ENCODE assay signal across 8 mouse cellular contexts in genomic region chrX:155262235-155262914, GRCm38 (mm10). TPM values are rescaled to one million over a fixed set of nuclear protein-coding genes. Genes with fewer than 3 reads are reported as not detected.
DNase-seq lines count a peak whose midpoint lies in the region; ATAC-seq and TF ChIP-seq lines count a peak whose summit lies in the region.

TSS of gene Acot9 (plus strand) at chrX:155262443.

- peak within 1 kb of the TSS; percentile 47 for H3K9ac ChIP-seq in embryonic facial prominence, embryonic 15.5 days
- peak within 1 kb of the TSS; percentile 61 for H3K9ac ChIP-seq in limb, embryonic 14.5 days (ENCODE audit: low read depth, low read length, severe bottlenecking)
- peak within 1 kb of the TSS; percentile 68 for H3K9ac ChIP-seq in midbrain, postnatal 0 days (replicated peaks; ENCODE audit: low read length, poor library complexity, severe bottlenecking)

- H3K27ac ChIP-seq in bone marrow, adult 2 months (ENCODE audit: control insufficient read depth, insufficient read depth, low read depth, low read length, poor library complexity) = peak within 1 kb of the TSS; percentile 94
- peak within 1 kb of the TSS; percentile 82 for H3K27ac ChIP-seq in embryonic facial prominence, embryonic 15.5 days (replicated peaks)
- peak within 1 kb of the TSS; percentile 58 for H3K27ac ChIP-seq in limb, embryonic 14.5 days (replicated peaks; ENCODE audit: low read depth, low read length)
- peak within 1 kb of the TSS; percentile 62 for H3K27ac ChIP-seq in midbrain, postnatal 0 days (ENCODE audit: low read depth, low read length)

- no peaks in the 10 kb centered on the region; the same call in 1 of the 2 replicates for H3K4me1 ChIP-seq in bone marrow, adult 2 months (ENCODE audit: control insufficient read depth, insufficient read depth, low read length)
- no peaks in the 10 kb centered on the region for H3K4me1 ChIP-seq in embryonic facial prominence, embryonic 15.5 days
- no peaks in the 10 kb centered on the region for H3K4me1 ChIP-seq in limb, embryonic 14.5 days (ENCODE audit: control insufficient read depth, insufficient read depth, low read length)
- no peaks in the 10 kb centered on the region for H3K4me1 ChIP-seq in midbrain, postnatal 0 days (ENCODE audit: insufficient read depth, low read length)

- TF ChIP-seq POLR2A in bone marrow, adult 2 months (IDR thresholded peaks at IDR 0.05; ENCODE audit: borderline replicate concordance, control insufficient read depth, low read depth, low read length) = peak; percentile 84; the same call in 1 of the 2 replicates
- peak; percentile 79; the same call in 1 of the 2 replicates for TF ChIP-seq POLR2A in limb, embryonic 14.5 days (IDR thresholded peaks at IDR 0.05; ENCODE audit: borderline replicate concordance, extremely low read depth, insufficient read depth, insufficient read length)

- WGBS in bone marrow, adult 2 months = 15% methylated on average over 37 of the region's 37 CpGs
- 18% methylated on average over 37 of the region's 37 CpGs for WGBS in embryonic facial prominence, embryonic 15.5 days
- WGBS in limb, embryonic 14.5 days = 25% methylated on average over 32 of the region's 37 CpGs
- WGBS in midbrain, postnatal 0 days = 25% methylated on average over 37 of the region's 37 CpGs

- peak; percentile 41; the same call in 1 of the 2 replicates for TF ChIP-seq CTCF in bone marrow, adult 2 months (IDR thresholded peaks at IDR 0.05; ENCODE audit: control insufficient read depth, insufficient read depth, low read length)
- peak; percentile 67 for TF ChIP-seq CTCF in midbrain, postnatal 0 days (IDR thresholded peaks at IDR 0.05)

- H3K4me3 ChIP-seq in bone marrow, adult 2 months (replicated peaks; ENCODE audit: control insufficient read depth, low read depth, low read length) = peak within 1 kb of the TSS; percentile 96
- peak within 1 kb of the TSS; percentile 57 for H3K4me3 ChIP-seq in embryonic facial prominence, embryonic 15.5 days (replicated peaks)
- H3K4me3 ChIP-seq in limb, embryonic 14.5 days (replicated peaks; ENCODE audit: low read length) = peak within 1 kb of the TSS; percentile 50
- H3K4me3 ChIP-seq in midbrain, postnatal 0 days (ENCODE audit: low read depth, low read length) = peak within 1 kb of the TSS; percentile 51

- no peaks in the 10 kb centered on the region for H3K9me3 ChIP-seq in embryonic facial prominence, embryonic 15.5 days (replicated peaks)
- no peaks in the 10 kb centered on the region for H3K9me3 ChIP-seq in limb, embryonic 14.5 days (ENCODE audit: control insufficient read depth, low read length)
- no peaks in the 10 kb centered on the region for H3K9me3 ChIP-seq in midbrain, postnatal 0 days (ENCODE audit: low read length)

- ATAC-seq in embryonic facial prominence, embryonic 15.5 days (ENCODE audit: insufficient number of reproducible peaks, low FRiP score, low TSS enrichment, low read depth) = peak; percentile 97
- ATAC-seq in limb, embryonic 14.5 days (ENCODE audit: low FRiP score, low read depth) = peak; percentile 99
- peak; percentile 99 for ATAC-seq in midbrain, postnatal 0 days (ENCODE audit: low FRiP score)

- no peaks in the 10 kb centered on the region for H3K36me3 ChIP-seq in embryonic facial prominence, embryonic 15.5 days
- H3K36me3 ChIP-seq in limb, embryonic 14.5 days (ENCODE audit: control insufficient read depth, insufficient read depth, low read length) = no peaks in the 10 kb centered on the region
- no peaks in the 10 kb centered on the region for H3K36me3 ChIP-seq in midbrain, postnatal 0 days (ENCODE audit: insufficient read depth, low read length)

- H3K27me3 ChIP-seq in embryonic facial prominence, embryonic 15.5 days = no peaks in the 10 kb centered on the region
- no peaks in the 10 kb centered on the region for H3K27me3 ChIP-seq in limb, embryonic 14.5 days (ENCODE audit: control insufficient read depth, insufficient read depth, low read length)
- no peaks in the 10 kb centered on the region for H3K27me3 ChIP-seq in midbrain, postnatal 0 days (ENCODE audit: insufficient read depth, low read length)

- peak; percentile 94 for DNase-seq in 416B (ENCODE audit: low read depth)
- peak; percentile 88 for DNase-seq in heart, adult 8-10 months (ENCODE audit: low spot score)
- peak; percentile 95 for DNase-seq in kidney, adult 9 months
- peak; percentile 89 for DNase-seq in limb, embryonic 14.5 days (ENCODE audit: low spot score)
- DNase-seq in midbrain, postnatal 0 days (ENCODE audit: low spot score) = peak; percentile 90
- DNase-seq in spleen, postnatal 14 days (ENCODE audit: low spot score in 2 of 2) = peak; percentile 71 to 80

- H3K4me2 ChIP-seq in embryonic facial prominence, embryonic 15.5 days (replicated peaks) = peak within 1 kb of the TSS; percentile 43
- peak within 1 kb of the TSS; percentile 47 for H3K4me2 ChIP-seq in limb, embryonic 14.5 days (replicated peaks; ENCODE audit: low read depth, low read length, severe bottlenecking)
- H3K4me2 ChIP-seq in midbrain, postnatal 0 days (ENCODE audit: low read depth, low read length, poor library complexity, severe bottlenecking) = peak within 1 kb of the TSS; percentile 46

RNA-seq across cellular contexts. Expression of gene Acot9, which starts in this region (rescaled TPM):
- polyA plus RNA-seq in bone marrow, adult 2 months (2011; ENCODE audit: insufficient read depth, insufficient read length, low replicate concordance, missing spikeins) = 9.3 and 32.8 TPM in 2 replicates
- polyA plus RNA-seq in embryonic facial prominence, embryonic 15.5 days (2015; fragmentation: Nextera tagmentation; extraction: Ambion mirVana) = 44.5 and 52.3 TPM in 2 replicates
- 10 to 100 TPM; 21.6 to 26.9 (median 24.6) TPM for total RNA-seq in heart, adult 8-10 months (2022)
- 24.1 and 26.5 TPM in 2 replicates for polyA plus RNA-seq in limb, embryonic 14.5 days (2012; rRNA removed)
- polyA plus RNA-seq in limb, embryonic 14.5 days (2014; fragmentation: Nextera tagmentation; extraction: Ambion mirVana) = 53.0 and 55.0 TPM in 2 replicates
- 30.8 and 34.4 TPM in 2 replicates for total RNA-seq in midbrain, postnatal 0 days (2014; rRNA removed)
- 51.7 and 54.0 TPM in 2 replicates for polyA plus RNA-seq in midbrain, postnatal 0 days (2015; fragmentation: Nextera tagmentation; extraction: Ambion mirVana)

Comparison
In these comparisons a context has a peak if more than half of its experiments do, and no peak if none do; other contexts are left out.
1. Peak in every context shown above with its lines: DNase-seq, ATAC-seq, H3K4me3 ChIP-seq and H3K27ac ChIP-seq.